Mouse (Mus musculus) spleen, adult 2 months (tissue): Measurements from ENCODE around the gene Sync. TPM values are rescaled to one million over a fixed set of nuclear protein-coding genes. Genes with fewer than 3 reads are reported as not detected.

Experiments
- DNase-seq, 2 experiments: peaks; one replicate each; pipeline versions ENCODE4 v3.0.0 to v3.0.0-alpha.2; 2012 to 2021; ENCODE audit warnings: low spot score in 2 of 2, low read depth in 1 of 2
- H3K27ac ChIP-seq: fragments of 200-500 bp; 2 replicates; pipeline ENCODE4 v1.5.1; 2012; ENCODE audit warnings: low read length, inconsistent platforms; ENCODE audit not compliant: insufficient read depth
- H3K27me3 ChIP-seq: fragments of 200-500 bp; 2 replicates; pipeline ENCODE4 v1.6.1; 2012; ENCODE audit warnings: mild to moderate bottlenecking, moderate library complexity, low read length, inconsistent platforms; ENCODE audit not compliant: control insufficient read depth, insufficient read depth
- H3K36me3 ChIP-seq: fragments of 200-500 bp; 2 replicates; pipeline ENCODE4 v1.6.1; 2012; ENCODE audit warnings: mild to moderate bottlenecking, low read length, inconsistent platforms; ENCODE audit not compliant: control insufficient read depth, insufficient read depth
- H3K4me1 ChIP-seq: fragments of 200-500 bp; 2 replicates; pipeline ENCODE4 v1.6.1; 2011; ENCODE audit warnings: inconsistent platforms; ENCODE audit not compliant: control insufficient read depth, insufficient read depth, insufficient read length
- H3K4me3 ChIP-seq: fragments of 200-500 bp; 2 replicates; pipeline ENCODE4 v1.5.1; 2011; ENCODE audit warnings: mild to moderate bottlenecking, inconsistent platforms; ENCODE audit not compliant: insufficient read depth, insufficient read length; ENCODE audit errors: extremely low read depth
- CTCF ChIP-seq: fragments of 200-500 bp; IDR thresholded peaks from 2 replicates; pipeline ENCODE4 v1.5.1; 2011; ENCODE audit warnings: mild to moderate bottlenecking, inconsistent platforms; ENCODE audit not compliant: insufficient read depth, insufficient read length, insufficient replicate concordance; ENCODE audit errors: extremely low read depth
- POLR2A ChIP-seq: fragments of 200-500 bp; IDR thresholded peaks from 2 replicates; pipeline ENCODE4 v1.6.1; 2011; ENCODE audit warnings: low read depth, low read length, inconsistent platforms
- WGBS: fragments of 180-500 bp; shearing (Covaris S2); methylation state at CpG from one replicate; pipeline ENCODE4 v1.1.7; 2018; 5-methylcytosine and 5-hydroxymethylcytosine counted together
- polyA plus RNA-seq: library from polyadenylated mRNA; depleted of rRNA; stranded (reverse); fragments of >200 nt; gene quantifications from 2 replicates; pipeline ENCODE4 v1.2.3, GENCODE M21; 2012

Gene Sync
- polyA plus RNA-seq, 1 experiment, result 0.63 TPM

DNA sequence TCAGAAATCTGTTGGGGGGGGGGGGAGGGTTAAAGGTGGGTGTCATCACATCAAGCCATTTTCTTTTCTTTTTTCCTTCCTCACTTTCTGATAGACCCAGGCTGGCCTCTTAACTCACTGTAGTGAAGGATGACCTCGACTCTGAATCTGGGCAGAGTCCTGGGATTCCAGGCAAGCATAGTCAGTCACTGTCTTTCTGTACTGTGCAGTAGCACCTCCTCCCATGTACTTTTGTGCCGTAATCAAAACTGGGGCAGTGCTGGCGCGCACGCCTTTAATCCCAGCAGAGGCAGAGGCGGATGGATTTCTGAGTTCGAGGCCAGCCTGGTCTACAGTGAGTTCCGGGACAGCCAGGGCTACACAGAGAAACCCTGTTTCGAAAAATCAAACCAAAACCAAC, 16.4 kb downstream of the Sync start:
- H3K36me3 ChIP-seq, result peaks cover 6% of the 10 kb centered on the region
- no peak overlapping the region for H3K27ac ChIP-seq
- no peak overlapping the region for H3K4me3 ChIP-seq
- no peak for DNase-seq
- no peaks in the 10 kb centered on the region for H3K4me1 ChIP-seq
- WGBS, result 87% methylated on average over 9 of the region's 9 CpGs
- H3K27me3 ChIP-seq, result no peaks in the 10 kb centered on the region
- no peak for TF ChIP-seq POLR2A
- no peak for TF ChIP-seq CTCF

DNA sequence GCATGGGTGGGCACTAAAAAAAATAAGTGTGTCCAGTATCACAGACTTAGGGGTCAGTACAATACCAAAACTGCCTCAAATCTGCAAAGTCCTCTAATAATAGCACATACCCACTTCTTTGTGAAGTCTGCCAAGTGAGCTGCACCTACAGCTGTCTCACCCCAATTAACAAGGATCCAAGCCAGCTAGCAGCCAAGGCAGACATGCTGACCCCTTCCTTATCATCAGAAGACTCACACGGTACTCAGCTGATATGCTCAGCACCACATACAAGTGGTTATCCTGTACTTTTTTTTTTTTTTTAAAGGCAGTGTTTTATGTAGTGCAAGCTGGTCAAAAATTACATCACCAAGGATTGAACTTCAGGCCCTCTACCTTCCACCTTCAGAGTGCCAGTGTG, 16.9 kb downstream of the Sync start:
- H3K4me3 ChIP-seq, result no peak overlapping the region
- H3K36me3 ChIP-seq, result peaks cover 9% of the 10 kb centered on the region
- no peak overlapping the region for H3K27ac ChIP-seq
- WGBS, result 84% methylated on average over 1 of the region's 1 CpGs
- DNase-seq, result no peak
- H3K4me1 ChIP-seq, result no peaks in the 10 kb centered on the region
- no peaks in the 10 kb centered on the region for H3K27me3 ChIP-seq
- TF ChIP-seq POLR2A (no peak), CTCF (no peak)

DNA sequence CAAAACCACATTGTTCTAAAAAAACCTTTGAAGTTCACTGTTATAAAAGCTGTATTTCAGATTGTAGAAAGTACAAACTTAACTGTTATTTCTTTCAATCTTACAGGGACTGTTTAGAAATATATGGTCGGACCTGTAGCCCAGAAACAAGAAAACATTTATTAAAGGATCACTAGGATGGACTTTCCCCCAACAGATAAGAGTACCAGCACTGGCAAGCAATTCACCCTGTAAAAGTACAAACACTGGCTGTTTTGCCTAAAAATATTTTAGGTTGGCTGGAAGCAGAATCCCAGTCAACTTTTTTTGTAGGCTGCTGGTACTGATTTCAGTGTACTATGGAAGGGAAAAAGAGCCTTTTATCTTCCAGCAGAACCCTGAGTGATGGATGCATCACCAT, 20.5 kb downstream of the Sync start:
- no peak for TF ChIP-seq CTCF
- no peak for TF ChIP-seq POLR2A
- Histone ChIP-seq H3K27ac (no peak overlapping the region), H3K36me3 (peaks cover 25% of the 10 kb centered on the region), H3K27me3 (no peaks in the 10 kb centered on the region), H3K4me1 (no peaks in the 10 kb centered on the region), H3K4me3 (no peak overlapping the region)
- no peak for DNase-seq
- WGBS, result 95% methylated on average over 1 of the region's 1 CpGs

DNA sequence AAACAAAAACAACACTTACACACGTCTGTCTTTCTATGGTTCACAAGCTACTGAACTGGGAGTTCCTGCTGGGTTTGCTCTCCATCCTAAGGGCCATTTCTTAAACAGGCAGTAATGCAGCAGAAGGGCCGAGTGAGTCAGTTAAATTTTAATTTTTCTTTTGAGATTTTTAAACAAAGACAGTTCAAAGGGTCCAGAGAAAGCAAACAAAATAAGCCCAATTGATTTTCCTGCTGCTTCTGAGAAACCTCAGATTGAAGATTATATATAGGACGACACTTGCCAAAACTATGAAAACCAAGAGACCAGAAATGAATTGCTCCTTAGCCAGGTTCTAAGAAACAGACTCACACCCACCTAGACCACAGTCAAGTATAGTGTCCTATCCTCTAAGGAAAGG, 26.5 kb downstream of the Sync start:
- H3K4me1 ChIP-seq, result no peaks in the 10 kb centered on the region
- H3K27me3 ChIP-seq, result no peaks in the 10 kb centered on the region
- no peak overlapping the region for H3K4me3 ChIP-seq
- H3K27ac ChIP-seq, result no peak overlapping the region
- TF ChIP-seq POLR2A, result no peak
- TF ChIP-seq CTCF, result no peak
- WGBS, result 88% methylated on average over 3 of the region's 3 CpGs
- no peak for DNase-seq
- H3K36me3 ChIP-seq, result peaks cover 41% of the 10 kb centered on the region

DNA sequence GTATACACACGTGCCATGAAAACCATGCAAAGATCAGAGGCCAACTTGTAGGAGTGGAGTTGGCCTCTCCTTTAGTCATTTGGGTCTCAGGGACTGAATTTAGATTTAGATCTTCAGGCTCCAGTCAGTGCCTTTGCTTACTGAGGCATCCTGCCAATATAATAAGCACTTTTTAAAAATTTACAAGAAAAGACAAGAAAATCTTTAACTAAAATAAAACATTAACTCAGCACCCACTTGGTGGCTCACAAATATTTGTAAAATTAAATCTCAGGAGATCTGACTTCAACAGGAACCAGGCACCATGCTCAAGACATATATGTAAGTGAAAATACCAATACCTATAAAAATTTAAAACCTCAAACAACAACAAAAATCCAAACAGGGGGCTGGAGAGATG, 33.5 kb downstream of the Sync start:
- TF ChIP-seq CTCF (no peak), POLR2A (no peak)
- 86% methylated on average over 1 of the region's 1 CpGs for WGBS

DNA sequence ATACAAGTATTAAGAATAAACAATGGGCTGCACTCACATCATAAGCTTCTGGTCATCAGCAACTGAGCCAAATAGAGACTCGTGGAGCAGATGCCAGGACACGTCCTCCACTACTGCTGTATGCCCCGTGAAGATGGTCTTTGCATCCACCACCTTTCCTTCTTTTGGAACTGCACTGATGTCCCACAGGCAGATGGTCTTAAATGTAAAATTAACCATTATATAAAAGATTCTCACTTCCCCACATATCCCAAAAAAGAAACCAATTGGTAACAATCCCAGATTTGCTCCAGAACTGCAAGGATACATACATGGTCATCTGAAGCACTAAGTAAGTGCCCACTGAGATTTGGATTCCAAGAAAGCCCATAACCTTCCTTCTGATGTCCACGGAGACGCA, 34.6 kb downstream of the Sync start:
- no peak for TF ChIP-seq POLR2A
- TF ChIP-seq CTCF, result no peak
- H3K27me3 ChIP-seq, result no peaks in the 10 kb centered on the region
- WGBS, result 91% methylated on average over 5 of the region's 5 CpGs
- no peak for DNase-seq
- peaks cover 23% of the 10 kb centered on the region for H3K36me3 ChIP-seq
- H3K4me1 ChIP-seq, result no peaks in the 10 kb centered on the region; the same call in 1 of the 2 replicates
- no peak overlapping the region for H3K4me3 ChIP-seq
- H3K27ac ChIP-seq, result no peak overlapping the region

More for the DNA sequence above, 33.5 kb downstream of the Sync start:
- DNase-seq, result no peak
- no peaks in the 10 kb centered on the region for H3K27me3 ChIP-seq
- H3K36me3 ChIP-seq, result peaks cover 26% of the 10 kb centered on the region
- H3K4me3 ChIP-seq, result no peak overlapping the region
- no peaks in the 10 kb centered on the region; the same call in 1 of the 2 replicates for H3K4me1 ChIP-seq
- H3K27ac ChIP-seq, result no peak overlapping the region

DNA sequence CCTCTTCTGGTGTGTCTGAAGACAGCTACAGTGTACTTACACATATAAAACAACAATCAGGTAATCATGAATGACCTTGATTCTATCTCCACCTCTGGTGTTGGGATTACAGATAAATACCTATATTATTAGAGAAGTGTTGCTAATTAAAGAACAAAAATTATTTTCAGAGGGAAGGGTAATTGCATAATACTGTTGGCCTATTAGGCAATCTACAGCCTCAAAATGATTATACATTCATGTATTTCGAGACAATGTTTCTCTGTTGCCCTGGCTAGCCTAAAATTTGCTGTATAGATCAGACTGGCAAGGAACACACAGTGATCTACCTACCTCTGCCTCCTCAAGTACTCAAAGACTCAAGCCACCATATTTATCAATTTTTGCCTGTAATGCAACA, 36.1 kb downstream of the Sync start:
- 85% methylated on average over 1 of the region's 1 CpGs for WGBS
- Histone ChIP-seq H3K36me3 (peaks cover 30% of the 10 kb centered on the region), H3K4me1 (no peaks in the 10 kb centered on the region; the same call in 1 of the 2 replicates), H3K27ac (no peak overlapping the region), H3K27me3 (no peaks in the 10 kb centered on the region), H3K4me3 (no peak overlapping the region)
- DNase-seq, result no peak
- TF ChIP-seq POLR2A, result no peak
- TF ChIP-seq CTCF, result no peak
